Mouse (Mus musculus): ENCODE measurements around the gene Gprin1.

Gprin1 gene

DNA sequence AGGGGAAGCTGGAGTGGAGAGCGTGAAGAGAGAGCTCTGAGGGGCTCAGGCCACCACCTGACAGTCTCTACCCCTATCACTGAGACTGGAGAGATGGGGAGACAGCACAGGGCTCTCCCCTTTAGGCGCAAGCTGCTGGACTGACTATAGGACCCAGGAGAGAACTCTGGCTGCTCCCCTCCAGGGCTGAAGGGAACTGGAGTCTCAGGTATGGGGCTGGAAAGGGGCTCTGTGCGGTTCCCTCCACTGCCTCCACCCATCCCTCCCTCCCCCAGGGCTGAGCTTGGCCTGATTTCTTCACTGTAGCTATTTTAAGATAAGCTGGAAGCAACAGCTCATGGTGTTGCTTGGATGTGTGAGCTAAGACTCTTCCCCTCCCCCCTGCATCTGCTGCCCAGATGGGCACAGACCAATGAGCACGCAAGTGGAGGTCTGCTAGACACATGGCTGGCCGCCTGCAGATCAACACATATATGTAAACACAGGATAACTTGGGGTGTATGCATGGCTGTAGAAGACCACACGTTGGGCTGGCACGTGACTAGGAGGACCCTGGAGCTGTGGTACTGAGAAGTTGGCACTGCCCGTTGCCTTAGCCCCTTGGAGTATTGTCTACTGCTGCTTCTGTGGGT, 10.6 kb upstream of the Gprin1 start:
- peak; percentile 62 for DNase-seq (ENCODE audit: low read depth, low spot score)

DNA sequence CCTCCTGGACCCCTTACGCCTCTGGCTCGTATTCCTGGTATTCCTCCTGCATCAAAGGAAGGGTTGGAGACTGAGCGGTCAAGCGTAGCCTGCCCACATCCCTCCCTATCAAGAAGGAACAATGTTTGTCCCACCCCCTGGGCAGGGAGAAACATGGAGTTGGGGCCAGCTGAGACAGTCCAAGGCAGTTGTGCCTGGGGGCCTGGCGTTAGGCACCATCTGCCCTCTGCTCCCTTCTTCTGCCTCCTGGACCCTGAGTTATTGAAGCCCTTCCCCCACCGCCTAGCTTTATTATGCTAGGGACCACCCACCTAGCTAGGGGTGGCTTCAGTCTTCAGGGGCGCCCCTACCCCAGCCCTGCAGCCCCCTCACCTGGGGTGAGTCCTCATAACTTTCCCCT, 9.8 kb upstream of the Gprin1 start:
- no peak for DNase-seq (ENCODE audit: low read depth, low spot score)

GRCm38 (mm10) chr13:54758756-54759470, 9.2 kb upstream of the Gprin1 start:
- DNase-seq (ENCODE audit: low read depth, low spot score), result no peak

- peak; percentile 95 for DNase-seq (ENCODE audit: low read depth, low spot score)
Measured at GRCm38 (mm10) chr13:54758045-54758755, 8.5 kb upstream of the Gprin1 start.

DNA sequence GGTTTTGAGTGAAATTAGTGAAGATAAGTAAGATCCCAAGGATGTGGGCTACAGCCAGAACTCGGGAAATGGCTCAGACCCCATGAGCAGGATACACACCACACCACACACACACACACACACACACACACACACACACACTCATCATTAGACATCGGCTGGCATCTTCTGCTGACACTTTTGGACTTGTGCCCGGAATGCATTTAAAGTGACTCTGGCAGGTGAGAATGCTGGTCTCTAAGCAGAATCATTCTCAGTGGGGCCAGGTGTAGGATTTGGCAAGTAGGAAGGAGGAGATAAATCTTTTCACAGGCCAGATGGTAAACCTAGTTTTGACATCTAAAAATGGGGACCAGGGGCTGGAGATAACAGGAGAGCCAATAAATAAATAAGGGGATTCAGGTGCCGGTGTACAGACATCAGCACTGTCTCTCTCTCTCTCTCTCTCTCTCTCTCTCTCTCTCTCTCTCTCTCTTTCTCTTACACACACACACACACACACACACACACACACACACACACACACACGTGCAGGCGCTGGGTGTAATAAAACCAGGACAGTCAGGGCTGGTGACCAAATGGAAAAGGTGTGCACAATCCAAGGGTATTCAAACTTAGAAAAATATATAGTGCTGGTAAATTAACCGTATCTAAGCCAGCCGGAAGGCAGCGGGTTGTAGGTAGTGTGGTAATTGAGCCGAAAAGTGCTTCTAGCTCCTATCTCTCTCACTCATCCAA, 7.6 kb upstream of the Gprin1 start:
- DNase-seq (ENCODE audit: low read depth, low spot score), result no peak

GRCm38 (mm10) chr13:54756156-54756712, 6.6 kb upstream of the Gprin1 start:
- no peak for DNase-seq (ENCODE audit: low read depth, low spot score)

DNA sequence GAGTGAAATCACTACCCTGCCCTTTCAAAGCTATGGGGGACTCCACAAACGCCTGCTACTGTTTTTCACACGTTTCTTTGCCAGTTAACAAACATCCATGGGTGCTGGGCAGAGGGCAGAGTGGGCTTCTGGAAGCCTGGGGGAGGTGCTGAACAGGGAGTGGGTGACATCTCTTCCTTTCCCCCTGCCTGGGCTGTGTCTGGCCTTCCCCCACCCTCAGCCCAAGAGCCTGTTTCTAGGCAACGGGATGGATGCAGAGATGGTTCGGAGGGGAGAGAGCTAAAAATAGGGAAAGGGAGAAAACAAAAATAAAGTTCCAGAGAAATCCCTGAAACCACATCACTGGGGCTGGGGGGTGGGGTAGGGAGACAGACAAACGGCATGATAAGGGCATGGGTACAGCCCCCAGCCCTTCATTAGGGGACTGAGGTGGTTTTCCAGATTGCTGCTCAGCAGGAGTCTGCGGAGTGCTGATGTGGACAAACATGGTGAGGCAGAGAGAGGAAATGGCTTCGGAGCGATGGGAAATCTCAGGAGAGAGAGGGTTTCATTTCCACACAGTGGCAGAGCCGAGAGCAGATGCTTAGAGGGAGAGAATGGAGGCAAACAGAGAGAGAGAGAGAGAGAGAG, 5.6 kb upstream of the Gprin1 start:
- DNase-seq (ENCODE audit: low read depth, low spot score), result no peak

GRCm38 (mm10) chr13:54754169-54755080, 4.8 kb upstream of the Gprin1 start:
- DNase-seq (ENCODE audit: low read depth, low spot score), result no peak

GRCm38 (mm10) chr13:54753733-54754132, 4.1 kb upstream of the Gprin1 start:
- no peak for DNase-seq (ENCODE audit: low read depth, low spot score)

DNA sequence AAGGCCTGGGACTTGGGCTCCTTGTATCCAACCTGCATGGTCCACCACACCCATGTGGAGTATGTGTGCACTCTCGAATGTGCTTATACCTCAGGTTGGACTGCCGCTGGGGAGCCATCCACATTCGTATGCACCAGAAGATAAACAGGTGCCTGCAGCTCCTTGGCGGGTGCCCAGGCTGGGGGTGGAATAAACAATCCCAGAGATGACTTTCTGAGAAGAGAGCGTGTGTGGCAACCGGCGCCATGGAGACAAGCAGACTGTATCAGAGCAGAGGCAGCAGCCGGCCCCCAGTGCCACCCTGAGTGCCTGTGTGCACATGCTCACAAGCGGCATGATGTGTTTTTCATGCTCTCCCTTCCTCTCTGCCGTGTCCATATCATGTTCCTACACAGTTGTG, 3.0 kb upstream of the Gprin1 start:
- DNase-seq (ENCODE audit: low read depth, low spot score), result no peak

GRCm38 (mm10) chr13:54750699-54751098, 1.0 kb upstream of the Gprin1 start:
- peak; percentile 63 for DNase-seq (ENCODE audit: low read depth, low spot score)

DNA sequence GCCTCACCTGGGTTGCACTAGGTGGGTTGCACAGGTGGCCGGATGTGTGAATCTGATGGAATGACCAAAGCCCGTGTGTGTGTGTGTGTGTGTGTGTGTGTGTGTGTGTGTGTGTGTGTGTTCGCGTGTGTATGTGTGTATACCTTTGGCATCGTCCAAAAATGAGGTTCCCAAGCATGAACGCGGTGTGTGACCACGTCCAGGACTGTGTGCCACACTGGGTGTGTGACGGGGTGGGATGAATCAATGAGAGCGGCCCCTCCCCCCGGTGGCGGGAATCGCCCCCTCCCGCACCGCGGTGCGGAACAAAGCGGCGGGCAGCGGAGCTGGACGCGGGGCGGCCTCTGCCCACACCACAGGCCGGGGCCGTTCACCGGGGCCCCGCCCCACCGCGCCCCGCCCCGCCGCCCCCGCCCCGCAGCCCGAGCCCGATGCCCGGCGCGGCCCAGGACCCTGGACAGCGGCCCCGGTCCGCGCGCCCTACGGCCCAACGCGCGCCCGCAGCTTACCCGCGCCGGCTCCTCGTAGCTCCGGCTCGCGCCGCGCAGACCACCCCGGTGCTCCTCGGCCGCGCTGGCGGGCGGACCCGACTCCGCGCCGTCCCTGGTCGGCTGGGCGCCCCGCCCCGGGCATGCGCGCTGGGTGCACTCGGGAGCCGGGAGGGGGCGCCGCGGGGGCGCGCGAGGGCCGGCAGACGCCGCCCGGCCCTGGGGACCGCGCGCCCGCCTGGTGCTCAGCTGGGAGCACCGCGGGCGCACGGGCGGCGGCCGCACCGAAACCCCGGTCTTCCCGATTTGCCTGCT, 412 bp downstream of the Gprin1 start:
- DNase-seq (ENCODE audit: low read depth, low spot score), result peak; percentile 49

- DNase-seq (ENCODE audit: low read depth, low spot score), result no peak
Measured at GRCm38 (mm10) chr13:54748721-54749060, 983 bp downstream of the Gprin1 start.

DNA sequence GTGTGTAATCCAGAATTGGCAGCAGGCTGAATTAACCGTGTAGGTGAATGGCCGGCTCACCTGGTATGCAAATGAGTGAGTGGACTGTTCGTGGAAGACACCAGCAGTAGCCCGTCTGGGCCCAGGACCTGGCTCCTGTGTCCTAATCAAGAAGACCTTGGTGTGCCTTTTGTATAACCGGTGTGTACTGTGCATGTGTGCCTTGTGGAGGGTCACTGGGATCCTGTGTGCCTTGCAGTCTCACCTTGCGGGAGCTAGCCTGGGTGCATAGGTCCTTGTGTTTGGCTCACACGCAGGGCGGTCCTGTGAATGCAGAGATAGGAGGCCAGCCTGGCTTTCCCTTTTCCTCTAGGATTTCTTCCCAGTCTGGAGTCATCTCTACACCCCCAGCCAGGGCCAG, 1.5 kb downstream of the Gprin1 start:
- no peak for DNase-seq (ENCODE audit: low read depth, low spot score)

GRCm38 (mm10) chr13:54746896-54747295, 2.8 kb downstream of the Gprin1 start:
- no peak for DNase-seq (ENCODE audit: low read depth, low spot score)

DNA sequence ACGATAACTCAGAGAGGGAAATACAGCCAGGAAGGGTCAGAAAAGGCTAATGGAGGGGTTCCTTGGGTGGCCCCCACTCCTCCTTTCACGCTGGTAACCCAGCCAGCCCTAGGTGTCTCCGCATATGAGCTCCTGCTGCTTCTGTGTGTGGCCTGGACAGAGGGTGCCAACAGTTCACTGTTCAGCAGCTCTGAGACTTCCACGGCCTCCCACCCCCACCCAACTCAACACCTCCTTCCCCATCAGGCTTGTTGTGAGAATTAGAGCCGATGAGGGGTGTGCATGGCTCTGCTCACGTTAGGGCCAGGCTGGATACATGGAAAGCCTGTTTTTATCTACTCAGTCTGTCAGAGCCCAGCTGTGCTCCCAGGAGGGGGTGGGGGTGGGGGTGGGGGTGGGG, 3.6 kb downstream of the Gprin1 start:
- DNase-seq (ENCODE audit: low read depth, low spot score), result no peak

GRCm38 (mm10) chr13:54738213-54738601, 11.5 kb downstream of the Gprin1 start:
- no peak for DNase-seq (ENCODE audit: low read depth, low spot score)

GRCm38 (mm10) chr13:54737488-54738212, 12.0 kb downstream of the Gprin1 start:
- peak; percentile 37 for DNase-seq (ENCODE audit: low read depth, low spot score)

- no peak for DNase-seq (ENCODE audit: low read depth, low spot score)
Measured at GRCm38 (mm10) chr13:54736931-54737330, 12.7 kb downstream of the Gprin1 start.

Data from mesoderm, embryonic 11.5 days (tissue).